Mouse (Mus musculus) forebrain, embryonic 13.5 days (tissue): ENCODE measurements around the gene Sprr2f. TPM values are rescaled to one million over a fixed set of nuclear protein-coding genes. Genes with fewer than 3 reads are reported as not detected.

Experiments used
- polyA plus RNA-seq: library from polyadenylated mRNA; unstranded; fragments of >200 nt; fragmentation: Nextera tagmentation; extraction: Ambion mirVana; gene quantifications from 2 replicates; pipeline ENCODE4 v1.2.1, GENCODE M21; 2015

Sprr2f gene
- polyA plus RNA-seq, 1 experiment from 2014 or later: not detected

Other genes with a start within 250 kb of the Sprr2f start
- gene Prr9, start 241.2 kb upstream of the Sprr2f start, polyA plus RNA-seq: not detected in 2 replicates
- gene Lelp1, start 222.4 kb upstream of the Sprr2f start, polyA plus RNA-seq: not detected in 2 replicates
- gene Sprr2a1, start 149.4 kb upstream of the Sprr2f start, polyA plus RNA-seq: not detected in 2 replicates
- gene Sprr2a2, start 149.3 kb upstream of the Sprr2f start, polyA plus RNA-seq: not detected in 2 replicates
- gene Sprr2a3, start 79.8 kb upstream of the Sprr2f start, polyA plus RNA-seq: not detected in 2 replicates
- not detected in 2 replicates for gene Sprr2b, start 48.6 kb upstream of the Sprr2f start, polyA plus RNA-seq
- not detected in 2 replicates for gene Sprr2d, start 26.0 kb upstream of the Sprr2f start, polyA plus RNA-seq
- not detected in 2 replicates for gene Sprr2e, start 13.0 kb upstream of the Sprr2f start, polyA plus RNA-seq
- gene Sprr2h, start 20.5 kb downstream of the Sprr2f start, polyA plus RNA-seq: not detected in 2 replicates
- not detected in 2 replicates for gene Sprr2i, start 42.8 kb downstream of the Sprr2f start, polyA plus RNA-seq
- gene Sprr2j-ps, start 52.9 kb downstream of the Sprr2f start, polyA plus RNA-seq: not detected in 2 replicates
- gene Gm9774, start 64.2 kb downstream of the Sprr2f start, polyA plus RNA-seq: 10.3 and 12.2 TPM in 2 replicates
- gene Sprr2k, start 67.4 kb downstream of the Sprr2f start, polyA plus RNA-seq: not detected in 2 replicates
- not detected in 2 replicates for gene Sprr1b, start 73.6 kb downstream of the Sprr2f start, polyA plus RNA-seq
- not detected in 2 replicates for gene Sprr3, start 93.5 kb downstream of the Sprr2f start, polyA plus RNA-seq
- not detected in 2 replicates for gene Sprr1a, start 120.7 kb downstream of the Sprr2f start, polyA plus RNA-seq
- not detected in 2 replicates for gene Sprr4, start 135.3 kb downstream of the Sprr2f start, polyA plus RNA-seq
- not detected in 2 replicates for gene 2310046K23Rik, start 169.3 kb downstream of the Sprr2f start, polyA plus RNA-seq
- not detected in 2 replicates for gene Ivl, start 208.5 kb downstream of the Sprr2f start, polyA plus RNA-seq
- not detected in 2 replicates for gene Smcp, start 223.8 kb downstream of the Sprr2f start, polyA plus RNA-seq
- gene 2210017I01Rik, start 242.3 kb downstream of the Sprr2f start, polyA plus RNA-seq: not detected in 2 replicates